Mouse (Mus musculus) embryonic facial prominence, embryonic 11.5 days (tissue): ENCODE measurements around the gene Thsd1. TPM values are rescaled to one million over a fixed set of nuclear protein-coding genes. Genes with fewer than 3 reads are reported as not detected.

Experiments used
- ATAC-seq: fragments of 200-750 bp; cut with Nextera tagmentation; replicated peaks from 2 replicates; pipeline ENCODE4 v1.8.0; 2017; ENCODE audit warnings: low read depth; ENCODE audit not compliant: insufficient number of reproducible peaks, low FRiP score, low TSS enrichment
- DNase-seq: peaks from one replicate; pipeline ENCODE4 v3.0.0-alpha.2; 2015; ENCODE audit warnings: low spot score
- H3K27ac ChIP-seq: fragments of 300-500 bp; sonication (generic); replicated peaks from 2 replicates; pipeline ENCODE4 v1.5.1; 2014; ENCODE audit warnings: mild to moderate bottlenecking, low read depth, low read length, control low read depth
- H3K27me3 ChIP-seq: fragments of 300-500 bp; sonication (generic); 2 replicates; pipeline ENCODE4 v1.6.1; 2014; ENCODE audit warnings: mild to moderate bottlenecking, low read length, moderate library complexity, mixed read lengths; ENCODE audit not compliant: control insufficient read depth, insufficient read depth
- H3K36me3 ChIP-seq: fragments of 300-500 bp; sonication (generic); replicated peaks from 2 replicates; pipeline ENCODE4 v1.6.1; 2014; ENCODE audit warnings: low read depth, mild to moderate bottlenecking, low read length, moderate library complexity, mixed read lengths; ENCODE audit not compliant: control insufficient read depth, insufficient read depth
- H3K4me1 ChIP-seq: fragments of 300-500 bp; sonication (generic); 2 replicates; pipeline ENCODE4 v1.6.1; 2014; ENCODE audit warnings: low read length, mixed read lengths; ENCODE audit not compliant: control insufficient read depth, insufficient read depth
- H3K4me2 ChIP-seq: fragments of 300-500 bp; sonication (generic); 2 replicates; pipeline ENCODE4 v1.6.1; 2014; ENCODE audit warnings: low read depth, mild to moderate bottlenecking, control low read depth, low read length, moderate library complexity
- H3K4me3 ChIP-seq: fragments of 300-500 bp; sonication (generic); 2 replicates; pipeline ENCODE4 v1.5.1; 2014; ENCODE audit warnings: low read depth, low read length, control low read depth
- H3K9ac ChIP-seq: fragments of 300-500 bp; sonication (generic); replicated peaks from 2 replicates; pipeline ENCODE4 v1.6.1; 2014; ENCODE audit warnings: mild to moderate bottlenecking, control low read depth, low read length
- H3K9me3 ChIP-seq: fragments of 300-500 bp; sonication (generic); replicated peaks from 2 replicates; pipeline ENCODE4 v1.6.1; 2016; ENCODE audit warnings: mild to moderate bottlenecking, low read length, inconsistent platforms, mixed read lengths; ENCODE audit not compliant: control insufficient read depth
- WGBS: fragments of 180-500 bp; shearing (Covaris S2); extraction: QIAGEN DNeasy Blood & Tissue Kit; methylation state at CpG from one replicate; pipeline ENCODE4 v1.1.7; 2014; 5-methylcytosine and 5-hydroxymethylcytosine counted together
- polyA plus RNA-seq: library from polyadenylated mRNA; unstranded; fragments of >200 nt; fragmentation: Nextera tagmentation; extraction: Ambion mirVana; gene quantifications from 2 replicates; pipeline ENCODE4 v1.2.1, GENCODE M21; 2014

Thsd1 gene
- polyA plus RNA-seq, 1 experiment from 2014 or later, result 11.0 TPM

DNA sequence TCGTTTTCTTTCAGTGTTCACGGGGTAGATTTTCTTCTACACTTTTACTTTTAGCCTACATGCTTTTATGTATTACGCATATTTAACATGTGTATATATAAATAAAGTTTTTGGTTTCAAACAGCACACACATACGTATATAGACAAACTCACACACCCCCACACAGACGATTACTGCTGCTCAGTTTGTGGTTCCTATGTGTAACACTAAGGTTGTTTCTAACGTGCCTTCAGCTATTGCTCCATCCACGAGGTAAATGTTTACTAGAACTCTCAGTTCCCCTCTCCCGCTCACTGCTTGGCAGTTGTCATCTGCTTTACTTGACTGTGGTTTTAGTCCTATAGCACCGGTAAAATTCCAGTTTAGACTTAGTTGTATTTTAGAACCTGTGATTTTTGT is 22.0 kb downstream of the Thsd1 start:
- Histone ChIP-seq H3K27ac (no peak overlapping the region), H3K27me3 (no peaks in the 10 kb centered on the region), H3K4me2 (no peak overlapping the region), H3K9me3 (no peaks in the 10 kb centered on the region), H3K36me3 (no peaks in the 10 kb centered on the region), H3K4me1 (no peaks in the 10 kb centered on the region), H3K9ac (no peak overlapping the region), H3K4me3 (no peak overlapping the region)
- DNase-seq (no peak), ATAC-seq (no peak)
- 85% methylated on average over 9 of the region's 9 CpGs for WGBS

DNA sequence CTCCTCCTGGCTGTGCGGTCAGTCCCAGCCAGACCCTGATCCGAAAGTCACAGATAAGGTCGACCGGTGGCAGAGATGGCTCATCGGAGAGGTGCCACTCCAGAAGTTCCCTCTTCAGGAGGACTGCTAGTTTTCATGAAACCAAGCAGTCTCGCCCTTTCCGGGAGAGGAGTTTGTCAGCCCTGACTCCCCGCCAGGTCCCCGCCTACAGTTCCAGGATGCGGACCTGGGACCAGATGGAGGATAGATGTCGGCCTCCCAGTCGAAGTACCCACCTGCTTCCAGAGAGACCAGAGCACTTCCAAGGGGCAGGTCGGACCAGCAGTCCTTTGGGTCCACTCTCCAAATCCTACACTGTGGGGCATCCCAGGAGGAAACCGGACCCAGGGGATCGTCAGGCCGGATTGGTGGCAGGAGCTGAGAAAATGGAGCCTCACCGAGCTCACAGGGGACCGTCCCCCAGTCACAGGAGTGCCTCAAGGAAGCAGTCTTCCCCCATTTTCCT is 31.9 kb downstream of the Thsd1 start:
- Histone ChIP-seq H3K27me3 (no peaks in the 10 kb centered on the region), H3K9me3 (no peaks in the 10 kb centered on the region), H3K36me3 (no peaks in the 10 kb centered on the region), H3K9ac (no peak overlapping the region), H3K4me1 (no peaks in the 10 kb centered on the region), H3K4me2 (no peak overlapping the region), H3K4me3 (no peak overlapping the region), H3K27ac (no peak overlapping the region)
- DNase-seq (no peak), ATAC-seq (no peak)
- WGBS, result 85% methylated on average over 18 of the region's 18 CpGs

DNA sequence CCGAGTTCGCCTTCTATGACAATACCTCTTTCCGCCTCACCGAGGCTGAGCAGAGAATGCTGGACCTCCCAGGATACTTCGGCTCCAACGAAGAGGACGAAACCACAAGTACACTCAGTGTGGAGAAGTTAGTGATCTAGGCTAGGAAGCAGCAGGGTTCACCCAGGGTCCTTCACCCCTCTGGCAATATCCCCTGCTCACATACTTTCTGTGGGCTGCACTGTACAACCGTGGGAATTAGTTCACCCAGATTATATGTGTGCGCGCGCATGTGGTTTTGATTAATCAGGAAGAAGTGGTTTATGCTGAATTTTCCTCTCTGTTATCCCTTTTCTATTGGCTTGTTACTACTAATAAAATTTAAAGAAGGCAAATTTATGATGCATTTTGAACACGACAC is 32.4 kb downstream of the Thsd1 start:
- ATAC-seq (0 out of 2 replicates have a peak, but pooled peaks have one; percentile 42), DNase-seq (peak; percentile 25)
- WGBS, result 76% methylated on average over 12 of the region's 12 CpGs
- no peaks in the 10 kb centered on the region for H3K36me3 ChIP-seq
- no peak overlapping the region for H3K9ac ChIP-seq
- no peak overlapping the region for H3K4me3 ChIP-seq
- H3K9me3 ChIP-seq, result no peaks in the 10 kb centered on the region
- no peaks in the 10 kb centered on the region for H3K4me1 ChIP-seq
- H3K27me3 ChIP-seq, result no peaks in the 10 kb centered on the region
- no peak overlapping the region for H3K27ac ChIP-seq
- no peak overlapping the region for H3K4me2 ChIP-seq

DNA sequence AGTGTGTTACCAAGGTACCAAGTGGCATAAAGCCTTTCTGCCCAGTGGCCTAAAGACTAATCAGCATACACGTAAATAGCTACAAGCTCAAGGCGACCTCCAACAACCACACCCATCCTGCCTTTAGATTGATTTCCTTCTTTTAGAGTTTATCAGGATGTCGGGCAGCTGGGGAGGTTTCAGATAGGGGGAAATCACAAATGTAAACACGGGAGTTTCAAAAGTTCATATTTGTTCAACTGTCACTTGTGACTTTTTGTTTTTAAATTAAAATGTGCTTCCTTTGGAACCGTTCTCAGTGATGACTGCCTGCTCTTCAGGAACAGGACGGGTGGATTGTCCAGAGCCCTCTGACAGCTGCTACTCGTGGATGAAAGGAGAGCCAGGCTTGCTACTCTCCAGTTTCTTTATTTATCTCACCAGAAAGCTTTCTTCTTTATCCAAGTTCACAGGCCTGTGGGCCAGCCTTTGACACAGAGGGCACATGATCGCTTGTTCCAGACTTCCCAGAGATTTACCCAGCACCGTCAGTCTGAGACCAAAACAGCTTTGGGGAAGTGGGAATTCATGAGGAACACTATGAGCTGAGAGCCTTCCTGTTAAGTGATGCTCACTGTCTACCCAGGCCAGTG is 33.1 kb downstream of the Thsd1 start:
- Histone ChIP-seq H3K27me3 (no peaks in the 10 kb centered on the region), H3K36me3 (no peaks in the 10 kb centered on the region), H3K27ac (no peak overlapping the region), H3K9me3 (no peaks in the 10 kb centered on the region), H3K4me3 (no peak overlapping the region), H3K9ac (no peak overlapping the region), H3K4me2 (no peak overlapping the region), H3K4me1 (no peaks in the 10 kb centered on the region)
- WGBS, result 61% methylated on average over 9 of the region's 9 CpGs
- ATAC-seq (no peak), DNase-seq (no peak)

DNA sequence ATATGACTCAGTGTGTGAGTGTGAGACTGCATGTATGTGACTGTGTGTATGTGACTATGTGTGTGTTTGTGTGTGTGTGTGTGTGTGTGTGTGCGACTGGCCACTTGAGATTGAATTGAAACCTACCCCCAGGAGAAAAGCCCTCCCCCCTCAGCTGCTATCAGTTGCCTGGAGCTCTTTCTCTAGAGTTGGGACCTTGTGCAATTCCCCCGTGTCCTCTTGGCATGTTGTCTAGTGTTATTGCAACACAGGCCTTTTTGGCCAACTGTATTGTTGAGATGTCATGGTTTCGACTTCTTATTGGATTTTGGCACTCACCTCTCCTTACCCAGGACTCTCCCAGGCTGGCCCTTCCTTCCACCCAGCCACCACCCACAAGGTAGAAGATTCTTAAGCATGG is 35.2 kb downstream of the Thsd1 start:
- Histone ChIP-seq H3K27ac (no peak overlapping the region), H3K36me3 (no peaks in the 10 kb centered on the region), H3K4me3 (no peak overlapping the region), H3K9me3 (no peaks in the 10 kb centered on the region), H3K4me1 (no peaks in the 10 kb centered on the region), H3K4me2 (no peak overlapping the region), H3K27me3 (no peaks in the 10 kb centered on the region), H3K9ac (no peak overlapping the region)
- 91% methylated on average over 3 of the region's 3 CpGs for WGBS
- DNase-seq (no peak), ATAC-seq (no peak)

DNA sequence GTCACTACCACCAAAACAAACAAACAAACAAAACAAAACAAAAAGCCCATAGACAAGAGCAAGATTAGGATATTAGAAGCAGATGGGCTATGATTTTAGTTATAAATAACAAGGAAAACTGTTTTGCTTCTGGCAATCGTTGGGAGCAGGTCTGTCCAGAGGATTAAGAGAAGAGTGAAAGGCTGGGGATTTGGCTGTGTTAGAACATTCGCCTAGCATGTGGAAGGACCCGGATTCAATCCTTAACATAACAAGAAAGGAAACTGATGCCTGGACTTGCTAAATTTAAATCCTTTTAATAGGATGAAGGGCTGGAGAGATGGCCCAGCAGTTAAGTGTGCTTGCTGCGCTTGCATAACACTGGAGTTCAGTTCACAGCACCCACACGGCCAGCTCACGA is 37.2 kb downstream of the Thsd1 start:
- DNase-seq, result no peak
- Histone ChIP-seq H3K9ac (no peak overlapping the region), H3K27ac (no peak overlapping the region), H3K36me3 (no peaks in the 10 kb centered on the region), H3K4me2 (no peak overlapping the region), H3K9me3 (no peaks in the 10 kb centered on the region), H3K27me3 (no peaks in the 10 kb centered on the region), H3K4me1 (no peaks in the 10 kb centered on the region), H3K4me3 (no peak overlapping the region)
- no peak for ATAC-seq
- WGBS, result 66% methylated on average over 6 of the region's 6 CpGs

DNA sequence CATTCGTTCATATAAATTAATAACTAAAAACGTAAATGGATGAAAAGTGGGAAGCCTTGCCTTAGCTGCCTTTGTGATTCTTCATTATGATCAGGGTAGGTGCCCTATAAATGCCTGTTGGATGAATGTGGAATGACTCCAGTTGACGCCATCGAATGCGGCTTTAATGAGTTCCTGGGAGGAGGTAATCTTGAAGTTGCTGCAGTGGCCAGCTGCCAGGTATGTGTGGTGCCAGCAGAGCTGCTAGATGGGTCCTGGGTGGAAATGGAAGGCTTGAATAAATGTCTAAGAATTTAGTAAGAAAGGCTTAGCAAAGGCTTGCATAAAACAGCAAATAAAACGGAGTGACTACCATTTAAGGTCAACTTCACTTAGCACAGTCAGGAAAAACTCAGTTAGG is 37.7 kb downstream of the Thsd1 start:
- H3K4me2 ChIP-seq, result no peak overlapping the region
- H3K9me3 ChIP-seq, result no peaks in the 10 kb centered on the region
- no peaks in the 10 kb centered on the region for H3K27me3 ChIP-seq
- WGBS, result 88% methylated on average over 6 of the region's 6 CpGs
- no peaks in the 10 kb centered on the region for H3K4me1 ChIP-seq
- H3K9ac ChIP-seq, result no peak overlapping the region
- H3K27ac ChIP-seq, result no peak overlapping the region
- DNase-seq (no peak), ATAC-seq (no peak)
- no peak overlapping the region for H3K4me3 ChIP-seq
- no peaks in the 10 kb centered on the region for H3K36me3 ChIP-seq

DNA sequence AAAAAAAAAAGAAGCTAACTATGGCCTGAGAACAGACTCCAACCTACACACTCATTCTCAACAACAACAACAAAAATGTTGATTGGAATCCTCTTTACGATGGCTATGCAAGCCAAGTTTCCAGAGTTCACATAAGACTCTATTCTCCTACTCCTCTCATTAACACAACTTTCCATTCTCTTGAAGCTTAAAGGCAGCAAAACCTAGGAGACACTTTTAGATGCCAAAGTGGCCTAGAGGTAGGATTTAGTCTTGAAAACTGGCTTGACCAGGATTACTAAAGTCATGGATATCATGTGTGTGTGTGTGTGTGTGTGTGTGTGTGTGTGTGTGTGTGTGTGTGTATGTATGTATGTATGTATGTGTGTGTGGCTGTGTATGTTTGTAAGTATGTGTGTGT is 38.1 kb downstream of the Thsd1 start:
- Histone ChIP-seq H3K4me2 (no peak overlapping the region), H3K27me3 (no peaks in the 10 kb centered on the region), H3K9ac (no peak overlapping the region), H3K9me3 (no peaks in the 10 kb centered on the region), H3K4me3 (no peak overlapping the region), H3K27ac (no peak overlapping the region), H3K36me3 (no peaks in the 10 kb centered on the region), H3K4me1 (no peaks in the 10 kb centered on the region)
- WGBS, result 94% methylated on average over 1 of the region's 1 CpGs
- ATAC-seq (no peak), DNase-seq (no peak)
